28 mouse cellular contexts compared by ENCODE assay signal in the genomic region with DNA sequence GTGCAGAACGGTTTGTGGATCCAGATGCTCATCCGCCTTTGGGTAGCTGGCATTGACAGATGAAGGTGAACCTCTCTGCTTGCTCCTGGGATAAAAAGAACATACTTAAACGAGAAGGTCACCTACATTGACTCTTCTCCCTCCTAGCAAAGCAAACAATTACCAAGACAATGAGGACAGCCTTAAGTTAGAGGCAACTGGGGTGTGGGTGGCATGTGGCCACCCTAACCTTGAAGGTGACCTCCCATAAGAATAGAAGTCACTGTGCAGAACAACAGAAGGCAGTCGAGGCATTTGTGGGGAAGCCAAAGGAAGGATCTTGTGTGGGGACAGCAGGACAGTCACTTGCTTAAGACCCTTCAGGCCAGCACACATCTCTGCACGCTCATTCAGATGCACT.
A peak's percentile ranks its signal among the peaks of the same experiment; 100 is the strongest.
DNase-seq lines count a peak whose midpoint lies in the region; ATAC-seq lines count a peak whose summit lies in the region.
"Had no signal": no experiment of that assay in that cellular context is flagged by ENCODE, and none has a peak within 500 bp of the region (broad histone marks: within the 10 kb centered on the region; RNA-seq: fewer than 3 reads in every experiment).

No protein-coding gene starts in this region.

- H3K9me3 ChIP-seq in intestine, embryonic 16.5 days (ENCODE audit: control insufficient read depth, low read length), result no peaks in the 10 kb centered on the region
- H3K9me3 ChIP-seq in forebrain, embryonic 11.5 days (ENCODE audit: control insufficient read depth, low read length), result no peaks in the 10 kb centered on the region
- H3K9me3 ChIP-seq in embryonic facial prominence, embryonic 10.5 days, result no peaks in the 10 kb centered on the region
- H3K9me3 ChIP-seq: embryonic facial prominence, embryonic 13.5 days; embryonic facial prominence, embryonic 15.5 days; forebrain, embryonic 10.5 days; forebrain, embryonic 13.5 days; forebrain, embryonic 15.5 days; G1E had no signal

- H3K27ac ChIP-seq in intestine, embryonic 16.5 days (ENCODE audit: low read length), result no peak overlapping the region
- no peak overlapping the region for H3K27ac ChIP-seq in forebrain, embryonic 11.5 days (ENCODE audit: low read depth, low read length)
- no peak overlapping the region for H3K27ac ChIP-seq in embryonic facial prominence, embryonic 10.5 days (replicated peaks)
- H3K27ac ChIP-seq: embryonic facial prominence, embryonic 13.5 days; embryonic facial prominence, embryonic 15.5 days; forebrain, embryonic 10.5 days; forebrain, embryonic 13.5 days; forebrain, embryonic 15.5 days had no signal

- DNase-seq in heart, adult 11 months, result peak; percentile 82
- DNase-seq in heart, postnatal 14 days, result no peak
- DNase-seq in ES-CJ7 (ENCODE audit: low read depth, low spot score) (peak; percentile 90), R1 (ENCODE audit: low read depth, low spot score) (peak; percentile 81)
- DNase-seq in forebrain, embryonic 11.5 days (ENCODE audit: low spot score), result no peak
- DNase-seq in embryonic facial prominence, embryonic 10.5 days (ENCODE audit: low spot score), result no peak
- DNase-seq: adrenal gland, adult 8-10 months; adrenal gland, postnatal 14 days; adrenal gland, postnatal 36 days; B cell, adult 2 months; cerebellum, adult 11-12 months; cerebellum, adult 2 months; cerebellum, adult 9-10 months; cerebellum, postnatal 10 days; cerebellum, postnatal 25 days; forebrain, postnatal 0 days had no signal

- H3K4me3 ChIP-seq in intestine, embryonic 16.5 days (ENCODE audit: low read length), result no peak overlapping the region
- no peak overlapping the region for H3K4me3 ChIP-seq in forebrain, embryonic 11.5 days (ENCODE audit: low read depth, low read length)
- no peak overlapping the region for H3K4me3 ChIP-seq in embryonic facial prominence, embryonic 10.5 days
- H3K4me3 ChIP-seq: embryonic facial prominence, embryonic 13.5 days; embryonic facial prominence, embryonic 15.5 days; erythroblast, embryonic 14.5 days; forebrain, embryonic 10.5 days; forebrain, embryonic 13.5 days; forebrain, embryonic 15.5 days had no signal

- H3K4me2 ChIP-seq in intestine, embryonic 16.5 days (ENCODE audit: low read depth, low read length), result no peak overlapping the region
- no peak overlapping the region for H3K4me2 ChIP-seq in forebrain, embryonic 11.5 days (ENCODE audit: low read depth, low read length, severe bottlenecking)
- H3K4me2 ChIP-seq: embryonic facial prominence, embryonic 13.5 days; embryonic facial prominence, embryonic 15.5 days; forebrain, embryonic 13.5 days; forebrain, embryonic 15.5 days had no signal

- WGBS in intestine, embryonic 16.5 days, result 71% methylated on average over 5 of the region's 5 CpGs
- WGBS in forebrain, embryonic 11.5 days, result 77% methylated on average over 5 of the region's 5 CpGs
- WGBS in embryonic facial prominence, embryonic 10.5 days, result 77% methylated on average over 5 of the region's 5 CpGs

- H3K9ac ChIP-seq in intestine, embryonic 16.5 days (ENCODE audit: low read depth, low read length), result no peak overlapping the region
- H3K9ac ChIP-seq in forebrain, embryonic 11.5 days (ENCODE audit: low read length), result no peak overlapping the region
- H3K9ac ChIP-seq: embryonic facial prominence, embryonic 13.5 days; embryonic facial prominence, embryonic 15.5 days; forebrain, embryonic 13.5 days; forebrain, embryonic 15.5 days; forebrain, postnatal 0 days had no signal

- H3K36me3 ChIP-seq in intestine, embryonic 16.5 days (ENCODE audit: control insufficient read depth, insufficient read depth, low read length), result no peaks in the 10 kb centered on the region
- no peaks in the 10 kb centered on the region for H3K36me3 ChIP-seq in forebrain, embryonic 11.5 days (ENCODE audit: control insufficient read depth, insufficient read depth, low read length)
- H3K36me3 ChIP-seq in embryonic facial prominence, embryonic 10.5 days (replicated peaks), result no peaks in the 10 kb centered on the region
- H3K36me3 ChIP-seq: embryonic facial prominence, embryonic 13.5 days; embryonic facial prominence, embryonic 15.5 days; forebrain, embryonic 10.5 days; forebrain, embryonic 15.5 days; G1E had no signal

- intact Hi-C loops in heart, postnatal 14 days (cut with DNase I), result loop anchor here (5.0 to 10.0 kb wide), 2 partner anchors 624 to 676 kb away; no protein-coding TSS in a partner anchor

- no peaks in the 10 kb centered on the region for H3K27me3 ChIP-seq in intestine, embryonic 16.5 days (replicated peaks; ENCODE audit: control insufficient read depth, insufficient read depth, low read length)
- peaks cover 16% of the 10 kb centered on the region for H3K27me3 ChIP-seq in forebrain, embryonic 11.5 days (ENCODE audit: control insufficient read depth, insufficient read depth, low read length)
- peaks cover 33% of the 10 kb centered on the region for H3K27me3 ChIP-seq in embryonic facial prominence, embryonic 10.5 days (replicated peaks; ENCODE audit: low read depth, poor library complexity, severe bottlenecking)
- H3K27me3 ChIP-seq: CH12.LX had no signal

- H3K4me1 ChIP-seq in intestine, embryonic 16.5 days (ENCODE audit: control insufficient read depth, insufficient read depth, low read length), result no peaks in the 10 kb centered on the region
- H3K4me1 ChIP-seq in forebrain, embryonic 11.5 days (replicated peaks; ENCODE audit: control insufficient read depth, insufficient read depth, low read length), result no peaks in the 10 kb centered on the region
- 0 out of 2 replicates have a peak, but pooled peaks cover 5% of the 10 kb centered on the region for H3K4me1 ChIP-seq in embryonic facial prominence, embryonic 10.5 days
- H3K4me1 ChIP-seq: embryonic facial prominence, embryonic 13.5 days; embryonic facial prominence, embryonic 15.5 days; forebrain, embryonic 13.5 days; forebrain, embryonic 15.5 days had no signal

- no peak for ATAC-seq in intestine, embryonic 16.5 days
- no peak for ATAC-seq in forebrain, embryonic 11.5 days (replicated peaks; ENCODE audit: low FRiP score)
- ATAC-seq: activated CD4-positive, CD25-positive, alpha-beta regulatory T cell, adult 4 months; CD4-positive, CD25-positive, alpha-beta regulatory T cell, adult 4 months; forebrain, embryonic 13.5 days; forebrain, embryonic 15.5 days; forebrain, postnatal 0 days; Patski had no signal

Comparison
In these comparisons a context has a peak if more than half of its experiments do, and no peak if none do; other contexts are left out.
1. DNase-seq: peak in heart, adult 11 months (single experiment), ES-CJ7 (single experiment) and R1 (single experiment); none in heart, postnatal 14 days (0 of 2), forebrain, embryonic 11.5 days (single experiment) and embryonic facial prominence, embryonic 10.5 days (single experiment).